Mouse (Mus musculus): ENCODE measurements around the gene Gm39566. TPM values are rescaled to one million over a fixed set of nuclear protein-coding genes. Genes with fewer than 3 reads are reported as not detected.

Gene Gm39566
- polyA plus RNA-seq, 1 experiment = 0.02 TPM

GRCm38 (mm10) chr11:69775716-69776115 is 39.4 kb downstream of the Gm39566 start:
- no peak for TF ChIP-seq POLR2AphosphoS2 (IDR thresholded peaks at IDR 0.05; ENCODE audit: insufficient read length, low read depth)
- no peak for TF ChIP-seq REST (IDR thresholded peaks at IDR 0.05; ENCODE audit: insufficient read depth, insufficient read length)
- TF ChIP-seq CEBPB (IDR thresholded peaks at IDR 0.05; ENCODE audit: insufficient read depth, poor library complexity, severe bottlenecking) = no peak
- TF ChIP-seq TCF3 (IDR thresholded peaks at IDR 0.05; ENCODE audit: insufficient read length, low read depth) = no peak
- no peak for TF ChIP-seq E2F4 (IDR thresholded peaks at IDR 0.05; ENCODE audit: insufficient read depth)
- TF ChIP-seq POLR2A (IDR thresholded peaks at IDR 0.05; ENCODE audit: insufficient read length, low read depth) = no peak
- Histone ChIP-seq H3K4me3 (no peak overlapping the region), H3K36me3 (ENCODE audit: control insufficient read depth, insufficient read depth) (peaks cover 8% of the 10 kb centered on the region)

GRCm38 (mm10) chr11:69774961-69775360 is 40.1 kb downstream of the Gm39566 start:
- H3ac ChIP-seq (ENCODE audit: control insufficient read depth, insufficient read length) = no peak overlapping the region
- H3K27me3 ChIP-seq (ENCODE audit: control insufficient read depth, insufficient read depth, insufficient read length) = no peaks in the 10 kb centered on the region

More at GRCm38 (mm10) chr11:69775716-69776115, 39.4 kb downstream of the Gm39566 start:
- H3K27me3 ChIP-seq (ENCODE audit: control insufficient read depth, insufficient read depth, insufficient read length) = no peaks in the 10 kb centered on the region
- no peaks in the 10 kb centered on the region for H3K79me2 ChIP-seq (ENCODE audit: control insufficient read depth, insufficient read depth)
- H3ac ChIP-seq (ENCODE audit: control insufficient read depth, insufficient read length) = no peak overlapping the region
- no peak overlapping the region for H3K4me2 ChIP-seq (ENCODE audit: low read depth)

GRCm38 (mm10) chr11:69767625-69767909 is 47.5 kb downstream of the Gm39566 start:
- peak overlapping the region; percentile 59 for H3K4me3 ChIP-seq
- no peak overlapping the region for H3K4me2 ChIP-seq (ENCODE audit: low read depth)
- H3ac ChIP-seq (ENCODE audit: control insufficient read depth, insufficient read length) = no peak overlapping the region
- TF ChIP-seq TCF12 (IDR thresholded peaks at IDR 0.05; ENCODE audit: insufficient read depth, poor library complexity, severe bottlenecking) = no peak
- TF ChIP-seq MAX (IDR thresholded peaks at IDR 0.05; ENCODE audit: low read depth) = no peak
- TF ChIP-seq MYOD1 (IDR thresholded peaks at IDR 0.05; ENCODE audit: control insufficient read depth in 1 of 3, insufficient read length in 2 of 3, low read depth in 2 of 3) = no peak
- TF ChIP-seq REST (IDR thresholded peaks at IDR 0.05; ENCODE audit: insufficient read depth, insufficient read length) = no peak
- no peak for TF ChIP-seq SRF (IDR thresholded peaks at IDR 0.05; ENCODE audit: control insufficient read depth, insufficient read length, low read depth)
- no peak for TF ChIP-seq MYOG (IDR thresholded peaks at IDR 0.05; ENCODE audit: control insufficient read depth in 1 of 3, insufficient read depth in 1 of 3, insufficient read length in 2 of 3, low read depth in 2 of 3)
- no peak for TF ChIP-seq CEBPB (IDR thresholded peaks at IDR 0.05; ENCODE audit: insufficient read depth, poor library complexity, severe bottlenecking)
- TF ChIP-seq USF1 (IDR thresholded peaks at IDR 0.05; ENCODE audit: low read depth) = no peak
- no peak for TF ChIP-seq POLR2AphosphoS2 (IDR thresholded peaks at IDR 0.05; ENCODE audit: insufficient read length, low read depth)
- TF ChIP-seq TCF3 (IDR thresholded peaks at IDR 0.05; ENCODE audit: insufficient read length, low read depth) = no peak
- no peak for TF ChIP-seq E2F4 (IDR thresholded peaks at IDR 0.05; ENCODE audit: insufficient read depth)
- TF ChIP-seq POLR2A (IDR thresholded peaks at IDR 0.05; ENCODE audit: insufficient read length, low read depth) = no peak
- H3K27me3 ChIP-seq (ENCODE audit: control insufficient read depth, insufficient read depth, insufficient read length) = no peaks in the 10 kb centered on the region
- peaks cover 5% of the 10 kb centered on the region for H3K36me3 ChIP-seq (ENCODE audit: control insufficient read depth, insufficient read depth)
- peaks cover 22% of the 10 kb centered on the region for H3K79me2 ChIP-seq (ENCODE audit: control insufficient read depth, insufficient read depth)

More at GRCm38 (mm10) chr11:69774961-69775360, 40.1 kb downstream of the Gm39566 start:
- H3K4me2 ChIP-seq (ENCODE audit: low read depth) = no peak overlapping the region
- H3K36me3 ChIP-seq (ENCODE audit: control insufficient read depth, insufficient read depth) = peaks cover 9% of the 10 kb centered on the region
- H3K4me3 ChIP-seq = no peak overlapping the region
- no peak for TF ChIP-seq TCF12 (IDR thresholded peaks at IDR 0.05; ENCODE audit: insufficient read depth, poor library complexity, severe bottlenecking)
- TF ChIP-seq USF1 (IDR thresholded peaks at IDR 0.05; ENCODE audit: low read depth) = no peak
- no peak for TF ChIP-seq MYOG (IDR thresholded peaks at IDR 0.05; ENCODE audit: control insufficient read depth in 1 of 3, insufficient read depth in 1 of 3, insufficient read length in 2 of 3, low read depth in 2 of 3)
- TF ChIP-seq REST (IDR thresholded peaks at IDR 0.05; ENCODE audit: insufficient read depth, insufficient read length) = no peak
- TF ChIP-seq MAX (IDR thresholded peaks at IDR 0.05; ENCODE audit: low read depth) = no peak
- TF ChIP-seq CEBPB (IDR thresholded peaks at IDR 0.05; ENCODE audit: insufficient read depth, poor library complexity, severe bottlenecking) = no peak
- TF ChIP-seq POLR2A (IDR thresholded peaks at IDR 0.05; ENCODE audit: insufficient read length, low read depth) = no peak
- TF ChIP-seq MYOD1 (IDR thresholded peaks at IDR 0.05; ENCODE audit: control insufficient read depth in 1 of 3, insufficient read length in 2 of 3, low read depth in 2 of 3) = no peak
- TF ChIP-seq E2F4 (IDR thresholded peaks at IDR 0.05; ENCODE audit: insufficient read depth) = no peak
- TF ChIP-seq TCF3 (IDR thresholded peaks at IDR 0.05; ENCODE audit: insufficient read length, low read depth) = no peak
- no peak for TF ChIP-seq POLR2AphosphoS2 (IDR thresholded peaks at IDR 0.05; ENCODE audit: insufficient read length, low read depth)
- no peak for TF ChIP-seq SRF (IDR thresholded peaks at IDR 0.05; ENCODE audit: control insufficient read depth, insufficient read length, low read depth)
- H3K79me2 ChIP-seq (ENCODE audit: control insufficient read depth, insufficient read depth) = peaks cover 6% of the 10 kb centered on the region

- peak overlapping the region; percentile 59 for H3K4me3 ChIP-seq
Observed at GRCm38 (mm10) chr11:69766872-69767624, 48.0 kb downstream of the Gm39566 start.

More at GRCm38 (mm10) chr11:69766872-69767624, 48.0 kb downstream of the Gm39566 start:
- Histone ChIP-seq H3K79me2 (ENCODE audit: control insufficient read depth, insufficient read depth) (peaks cover 22% of the 10 kb centered on the region), H3K36me3 (ENCODE audit: control insufficient read depth, insufficient read depth) (peaks cover 5% of the 10 kb centered on the region), H3ac (ENCODE audit: control insufficient read depth, insufficient read length) (peak overlapping the region; percentile 2), H3K27me3 (ENCODE audit: control insufficient read depth, insufficient read depth, insufficient read length) (no peaks in the 10 kb centered on the region), H3K4me2 (ENCODE audit: low read depth) (peak overlapping the region; percentile 64)
- TF ChIP-seq MYOD1 (IDR thresholded peaks at IDR 0.05; ENCODE audit: control insufficient read depth in 1 of 3, insufficient read length in 2 of 3, low read depth in 2 of 3) = no peak
- no peak for TF ChIP-seq TCF12 (IDR thresholded peaks at IDR 0.05; ENCODE audit: insufficient read depth, poor library complexity, severe bottlenecking)
- TF ChIP-seq E2F4 (IDR thresholded peaks at IDR 0.05; ENCODE audit: insufficient read depth) = no peak
- no peak for TF ChIP-seq USF1 (IDR thresholded peaks at IDR 0.05; ENCODE audit: low read depth)
- TF ChIP-seq CEBPB (IDR thresholded peaks at IDR 0.05; ENCODE audit: insufficient read depth, poor library complexity, severe bottlenecking) = no peak
- no peak for TF ChIP-seq REST (IDR thresholded peaks at IDR 0.05; ENCODE audit: insufficient read depth, insufficient read length)
- no peak for TF ChIP-seq TCF3 (IDR thresholded peaks at IDR 0.05; ENCODE audit: insufficient read length, low read depth)
- no peak for TF ChIP-seq MAX (IDR thresholded peaks at IDR 0.05; ENCODE audit: low read depth)
- no peak for TF ChIP-seq POLR2AphosphoS2 (IDR thresholded peaks at IDR 0.05; ENCODE audit: insufficient read length, low read depth)
- TF ChIP-seq MYOG (IDR thresholded peaks at IDR 0.05; ENCODE audit: control insufficient read depth in 1 of 3, insufficient read depth in 1 of 3, insufficient read length in 2 of 3, low read depth in 2 of 3) = no peak
- no peak for TF ChIP-seq SRF (IDR thresholded peaks at IDR 0.05; ENCODE audit: control insufficient read depth, insufficient read length, low read depth)
- no peak for TF ChIP-seq POLR2A (IDR thresholded peaks at IDR 0.05; ENCODE audit: insufficient read length, low read depth)
